Mouse (Mus musculus) 3134 (cell line): ENCODE measurements around the gene Fblim1.
A peak's percentile ranks its signal among the peaks of the same experiment; 100 is the strongest.
"Not testable (repeated sequence)": the region's sequence is repeated elsewhere in the genome, so short reads cannot be mapped to it uniquely, and the experiment has no call there.

Experiments
- DNase-seq: peaks from one replicate; pipeline ENCODE4 v3.0.0-alpha.2; 2011; ENCODE audit warnings: low spot score; ENCODE audit not compliant: insufficient read length; ENCODE audit errors: extremely low read depth

Fblim1 gene

DNA sequence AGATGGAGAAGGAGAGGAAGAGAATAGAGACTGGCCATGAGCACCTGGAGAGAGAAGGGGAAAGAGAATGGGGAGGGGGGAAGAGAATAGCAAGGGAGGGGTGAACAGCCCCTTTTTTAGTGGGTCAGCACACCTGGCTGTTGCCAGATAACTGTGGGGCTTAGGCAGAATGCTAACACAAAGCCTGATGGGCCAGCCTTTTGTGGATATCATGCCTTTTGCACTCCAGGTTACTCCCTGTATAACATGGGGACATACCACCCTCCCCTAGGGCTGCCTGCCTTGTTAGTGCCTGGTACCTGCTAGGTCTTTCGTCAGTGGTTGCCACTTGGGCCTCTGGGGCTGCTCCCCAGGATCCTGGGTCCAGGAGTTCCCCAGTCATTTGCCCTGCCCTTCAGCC, 35.1 kb downstream of the Fblim1 start:
- DNase-seq: no peak

GRCm38 (mm10) chr4:141570004-141570403, 35.9 kb downstream of the Fblim1 start:
- DNase-seq: peak; percentile 76

- DNase-seq: peak; percentile 62
These were observed 36.9 kb downstream of the Fblim1 start for GRCm38 (mm10) chr4:141568966-141569365.

DNA sequence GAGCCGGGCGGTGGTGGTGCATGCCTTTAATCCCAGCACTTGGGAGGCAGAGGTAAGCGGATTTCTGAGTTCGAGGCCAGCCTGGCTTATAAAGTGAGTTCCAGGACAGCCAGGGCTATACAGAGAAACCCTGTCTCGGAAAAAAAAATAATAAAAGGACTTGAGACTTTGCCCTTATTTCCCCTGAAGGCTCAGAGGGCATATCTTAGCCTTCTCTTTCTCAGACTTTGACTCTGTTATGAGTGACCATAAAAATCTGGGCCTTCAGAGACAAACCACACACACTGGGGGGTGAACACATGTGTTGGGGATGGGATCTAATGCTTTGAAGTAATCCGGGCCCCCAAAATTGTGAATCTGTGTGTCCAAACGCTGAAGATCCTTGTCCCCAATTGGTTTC, 38.7 kb downstream of the Fblim1 start:
- not testable (repeated sequence) for DNase-seq

DNA sequence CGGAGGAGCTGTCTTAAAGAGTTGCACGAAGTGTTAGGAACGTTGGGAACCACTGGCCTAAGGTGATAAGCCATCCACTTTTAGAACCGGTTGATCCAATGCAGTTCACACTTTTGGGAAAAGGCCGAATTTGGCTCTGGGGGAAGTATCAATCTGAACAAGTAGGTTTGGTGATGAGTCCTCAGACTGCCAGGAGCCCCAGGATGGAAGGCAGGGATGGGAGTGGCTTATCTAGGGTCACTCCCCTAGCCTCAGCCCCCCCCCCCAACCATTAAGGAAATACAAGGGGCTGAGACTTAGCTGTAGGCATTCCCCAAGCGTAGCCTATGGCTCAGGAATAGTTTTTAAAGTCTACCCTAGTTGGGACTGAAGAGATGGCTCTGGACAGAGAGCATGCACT, 39.7 kb downstream of the Fblim1 start:
- DNase-seq: no peak

- DNase-seq: peak; percentile 69
These were observed 40.6 kb downstream of the Fblim1 start for GRCm38 (mm10) chr4:141565325-141565724.

- DNase-seq: no peak
These were observed 41.2 kb downstream of the Fblim1 start for GRCm38 (mm10) chr4:141564660-141565059.

GRCm38 (mm10) chr4:141564209-141564608, 41.7 kb downstream of the Fblim1 start:
- no peak for DNase-seq

- DNase-seq: peak; percentile 66
These were observed 43.6 kb downstream of the Fblim1 start for GRCm38 (mm10) chr4:141562281-141562680.

- not testable (repeated sequence) for DNase-seq
These were observed 44.5 kb downstream of the Fblim1 start for GRCm38 (mm10) chr4:141561331-141561919.

DNA sequence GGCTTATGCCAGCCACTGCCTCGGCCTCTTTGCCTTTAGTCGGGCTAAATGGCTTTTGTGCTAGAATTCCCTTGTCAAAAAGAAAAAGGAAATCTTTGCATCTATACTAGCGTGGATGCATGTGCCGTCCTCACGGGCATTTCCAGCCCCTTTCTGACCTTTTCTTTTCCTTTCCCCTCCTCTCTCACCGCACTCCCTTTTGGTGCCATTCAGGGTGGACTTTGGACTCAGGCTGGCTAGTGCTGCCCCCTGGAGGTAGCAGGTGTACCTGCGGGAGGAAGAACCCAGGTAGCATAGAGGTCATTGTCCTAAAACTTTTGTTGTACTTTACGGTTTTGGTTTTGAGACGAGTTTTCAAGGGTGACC, 46.0 kb downstream of the Fblim1 start:
- DNase-seq: no peak

DNA sequence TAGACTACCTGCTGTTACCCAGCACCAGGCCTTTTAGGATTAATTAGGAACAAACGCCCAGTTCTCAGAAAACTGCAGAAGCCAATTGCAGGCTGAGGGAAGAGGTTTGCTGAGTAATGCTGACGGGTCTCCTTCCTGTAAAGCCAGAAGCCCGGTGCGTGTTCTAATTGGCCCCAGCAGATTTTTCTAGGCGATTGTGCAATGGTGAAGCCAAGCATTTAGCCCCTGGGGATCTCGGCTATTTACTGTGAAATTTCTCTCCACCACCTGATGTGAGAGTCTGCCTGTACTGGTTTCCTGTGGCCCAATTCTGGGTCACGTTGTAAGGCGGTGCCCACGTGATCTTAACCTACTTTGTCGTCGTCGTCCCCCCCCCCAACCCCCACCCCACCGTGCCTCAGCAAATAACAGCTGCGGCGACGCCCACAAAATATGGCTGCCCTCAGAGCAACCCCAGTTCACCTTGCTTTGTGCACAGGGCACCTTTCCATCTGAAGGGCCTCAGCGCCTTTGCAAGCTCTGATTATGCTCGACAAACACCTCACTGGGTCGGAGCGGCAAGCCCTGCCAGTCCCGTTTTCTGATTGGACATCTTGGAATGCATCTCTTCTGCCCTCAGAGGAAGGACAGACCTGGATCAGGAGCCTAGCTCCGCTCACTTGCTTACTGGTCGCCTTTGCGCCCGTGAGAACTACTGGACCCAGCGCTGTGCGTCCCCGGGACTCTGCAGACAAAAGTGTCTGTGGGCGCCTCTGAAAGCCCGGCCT, 46.6 kb downstream of the Fblim1 start:
- peak; percentile 84 for DNase-seq

- peak; percentile 60 for DNase-seq
These were observed 47.2 kb downstream of the Fblim1 start for GRCm38 (mm10) chr4:141558658-141559057.

- not testable (repeated sequence) for DNase-seq
These were observed 49.7 kb downstream of the Fblim1 start for GRCm38 (mm10) chr4:141556163-141556562.

- not testable (repeated sequence) for DNase-seq
These were observed 51.5 kb downstream of the Fblim1 start for GRCm38 (mm10) chr4:141554255-141554865.

DNA sequence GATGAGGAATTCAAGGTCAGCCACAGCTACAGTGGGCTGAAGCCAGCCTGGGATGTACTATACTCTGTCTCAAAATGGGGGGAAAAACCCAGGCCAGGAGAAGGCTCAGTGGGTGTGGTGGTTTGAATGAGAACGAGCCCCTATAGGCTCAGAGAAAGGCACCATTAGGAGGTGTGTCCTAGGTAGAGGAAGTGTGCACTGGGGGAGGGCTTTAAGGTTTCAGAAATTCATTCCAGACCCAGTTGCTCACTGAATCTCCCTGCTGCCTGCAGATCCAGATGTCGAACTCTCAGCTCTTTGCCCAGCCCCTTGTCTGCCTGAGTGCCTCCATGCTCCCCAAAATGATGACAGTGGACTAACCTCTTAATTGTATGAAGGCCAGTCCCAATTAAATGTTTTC, 53.4 kb downstream of the Fblim1 start:
- DNase-seq: peak; percentile 71

- DNase-seq: no peak
These were observed 58.6 kb downstream of the Fblim1 start for GRCm38 (mm10) chr4:141547299-141547698.

GRCm38 (mm10) chr4:141546334-141547200, 59.3 kb downstream of the Fblim1 start:
- DNase-seq: peak; percentile 82

GRCm38 (mm10) chr4:141545743-141546333, 60.1 kb downstream of the Fblim1 start:
- peak; percentile 98 for DNase-seq

DNA sequence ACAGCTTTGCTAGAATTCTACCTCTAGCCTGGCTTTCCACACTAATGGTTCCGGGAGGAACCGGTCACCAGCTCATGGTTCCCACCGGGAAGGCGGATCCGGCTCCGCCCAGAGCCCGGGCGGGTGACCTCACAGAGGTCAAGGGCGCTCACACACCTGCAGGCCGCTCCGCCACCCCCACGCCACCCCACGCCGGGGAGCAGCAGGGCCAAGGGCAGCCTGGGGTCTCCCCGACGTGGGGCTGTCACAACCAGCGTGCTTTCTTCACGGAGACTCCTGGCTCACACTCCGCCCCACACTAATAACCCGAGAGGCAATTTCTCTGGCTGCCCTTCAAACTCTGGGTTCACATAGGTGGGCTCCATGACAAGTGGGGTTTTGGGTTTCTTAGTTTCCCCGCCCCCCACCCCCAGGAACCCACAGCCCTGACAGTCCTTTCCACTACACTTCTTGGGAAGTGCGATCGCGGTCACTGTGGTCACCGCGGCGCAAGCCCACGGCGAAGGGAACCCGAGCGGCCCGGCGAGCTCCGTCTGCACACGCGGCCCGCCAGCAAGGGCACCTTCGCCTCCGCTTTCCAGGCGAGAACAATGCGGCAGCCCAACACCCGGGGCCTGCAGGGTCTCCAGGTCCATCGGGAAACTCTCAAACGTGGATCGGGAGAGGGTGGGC, 60.7 kb downstream of the Fblim1 start:
- peak; percentile 82 for DNase-seq
